Mouse (Mus musculus): Measurements from ENCODE around the gene C1qtnf7. TPM values are rescaled to one million over a fixed set of nuclear protein-coding genes. Genes with fewer than 3 reads are reported as not detected.

Gene C1qtnf7
- 0.04 TPM in 1 of 2 replicates, not detected in the other for polyA plus RNA-seq (2012)

GRCm38 (mm10) chr5:43515401-43515976 is at the start of gene C1qtnf7:
C1qtnf7 (plus strand) TSS chr5:43515538.

GRCm38 (mm10) chr5:43661997-43662961 is 146.9 kb downstream of the C1qtnf7 start, which contains the start of gene Cc2d2a:
Cc2d2a (plus strand) TSS chr5:43662346.

Other genes with a start within 250 kb of the C1qtnf7 start
- 0.37 and 0.58 TPM in 2 replicates for gene Cc2d2a, start 146.8 kb downstream of the C1qtnf7 start, polyA plus RNA-seq (2012)